Mouse (Mus musculus): ENCODE measurements around the gene Zfp780b. TPM values are rescaled to one million over a fixed set of nuclear protein-coding genes. Genes with fewer than 3 reads are reported as not detected.
"Not testable (repeated sequence)": the region's sequence is repeated elsewhere in the genome, so short reads cannot be mapped to it uniquely, and the experiment has no call there.

Gene Zfp780b
- 2.7 and 3.3 TPM in 2 replicates for polyA plus RNA-seq (2012; rRNA removed)

DNA sequence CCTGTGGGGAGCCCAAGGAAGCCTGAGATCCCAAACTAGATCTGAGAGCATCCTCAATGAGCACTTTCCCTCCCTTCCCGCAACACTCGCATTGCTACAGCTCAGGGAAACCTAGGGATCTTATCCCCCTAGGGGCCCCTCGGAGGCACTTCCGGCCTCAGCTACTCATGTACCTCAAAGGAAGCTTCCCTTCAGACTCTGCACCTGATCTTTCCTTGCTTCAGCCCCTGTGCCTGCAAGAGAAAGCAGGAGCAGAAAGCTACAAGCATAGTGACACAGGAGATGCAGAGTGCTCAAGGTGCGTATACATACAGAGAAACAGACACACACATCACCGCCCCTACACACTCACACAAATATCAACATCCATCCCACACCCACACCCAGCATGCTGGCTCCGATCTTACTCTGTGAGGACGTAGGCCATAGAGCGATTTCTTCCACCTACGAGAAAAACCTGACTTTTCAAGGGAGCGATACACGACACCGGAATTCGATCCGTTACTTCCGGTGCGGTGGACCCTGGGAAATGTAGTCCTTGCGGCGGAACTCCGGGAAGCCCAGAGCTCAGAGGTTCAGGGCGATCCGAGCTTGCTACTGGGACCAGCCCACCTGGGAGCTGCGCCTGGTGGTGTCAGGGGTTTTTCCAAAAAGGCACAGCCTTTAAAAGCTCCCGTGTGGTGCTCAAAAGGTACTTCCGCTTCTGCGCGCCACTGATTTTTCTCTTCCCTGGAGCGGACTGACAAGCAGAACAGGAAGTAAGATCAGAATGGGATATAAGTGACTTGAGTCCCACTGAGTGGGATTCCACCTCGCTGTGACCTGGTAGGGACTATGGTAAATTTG is at the start of gene Zfp780b:
Gene Zfp780b (minus strand): TSS at position 489 of the 846 bp plus-strand sequence.
- peak within 1 kb of the TSS; percentile 80 for H3K27ac ChIP-seq (ENCODE audit: control insufficient read depth, insufficient read depth, low read length)
- peak within 1 kb of the TSS; percentile 62 for H3K4me3 ChIP-seq (ENCODE audit: control insufficient read depth, insufficient read depth, low read length)
- TF ChIP-seq CTCF (IDR thresholded peaks at IDR 0.05; ENCODE audit: borderline replicate concordance, control insufficient read depth, extremely low read depth, insufficient read depth, low read length, poor library complexity) (no peak), POLR2A (IDR thresholded peaks at IDR 0.05; ENCODE audit: control insufficient read depth, extremely low read depth, insufficient read depth, low read length, poor library complexity) (0 out of 2 replicates have a peak, but pooled peaks have one; percentile 27)
- peaks cover 5% of the 10 kb centered on the region; the same call in 1 of the 2 replicates for H3K4me1 ChIP-seq (replicated peaks; ENCODE audit: control insufficient read depth, insufficient read depth, low read length)
- peak; percentile 72 for DNase-seq
- WGBS, result under 1% methylated on average over 29 of the region's 29 CpGs
- H3K36me3 ChIP-seq (ENCODE audit: control insufficient read depth, insufficient read depth, low read length), result no peaks in the 10 kb centered on the region
- no peaks in the 10 kb centered on the region for H3K27me3 ChIP-seq (ENCODE audit: control insufficient read depth, insufficient read depth, low read length)

DNA sequence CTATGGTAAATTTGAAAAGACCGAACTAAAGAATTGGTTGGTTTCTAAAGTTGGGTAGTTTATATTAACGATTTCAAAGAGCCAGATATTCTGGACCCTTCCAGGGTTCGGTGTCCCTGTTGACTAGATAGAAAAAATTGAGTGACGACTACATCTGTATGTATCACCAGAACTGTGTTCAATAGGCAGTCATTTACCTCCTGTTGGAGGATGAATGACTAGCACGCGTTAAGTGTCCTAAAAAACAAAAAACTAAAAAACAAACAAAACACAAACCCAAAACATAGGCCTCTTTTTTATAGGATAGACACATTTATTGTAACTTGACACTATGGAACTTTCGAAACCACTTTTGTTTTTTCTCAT is 35.5 kb upstream of the Zfp780b start:
- TF ChIP-seq POLR2A (IDR thresholded peaks at IDR 0.05; ENCODE audit: control insufficient read depth, extremely low read depth, insufficient read depth, low read length, poor library complexity) (no peak), CTCF (IDR thresholded peaks at IDR 0.05; ENCODE audit: borderline replicate concordance, control insufficient read depth, extremely low read depth, insufficient read depth, low read length, poor library complexity) (no peak)
- DNase-seq, result no peak
- Histone ChIP-seq H3K4me1 (replicated peaks; ENCODE audit: control insufficient read depth, insufficient read depth, low read length) (peaks cover 3% of the 10 kb centered on the region), H3K27me3 (ENCODE audit: control insufficient read depth, insufficient read depth, low read length) (no peaks in the 10 kb centered on the region), H3K27ac (ENCODE audit: control insufficient read depth, insufficient read depth, low read length) (no peak overlapping the region), H3K4me3 (ENCODE audit: control insufficient read depth, insufficient read depth, low read length) (peak overlapping the region; percentile 97), H3K36me3 (ENCODE audit: control insufficient read depth, insufficient read depth, low read length) (no peaks in the 10 kb centered on the region; the same call in 1 of the 2 replicates)
- WGBS, result 26% methylated on average over 7 of the region's 7 CpGs

DNA sequence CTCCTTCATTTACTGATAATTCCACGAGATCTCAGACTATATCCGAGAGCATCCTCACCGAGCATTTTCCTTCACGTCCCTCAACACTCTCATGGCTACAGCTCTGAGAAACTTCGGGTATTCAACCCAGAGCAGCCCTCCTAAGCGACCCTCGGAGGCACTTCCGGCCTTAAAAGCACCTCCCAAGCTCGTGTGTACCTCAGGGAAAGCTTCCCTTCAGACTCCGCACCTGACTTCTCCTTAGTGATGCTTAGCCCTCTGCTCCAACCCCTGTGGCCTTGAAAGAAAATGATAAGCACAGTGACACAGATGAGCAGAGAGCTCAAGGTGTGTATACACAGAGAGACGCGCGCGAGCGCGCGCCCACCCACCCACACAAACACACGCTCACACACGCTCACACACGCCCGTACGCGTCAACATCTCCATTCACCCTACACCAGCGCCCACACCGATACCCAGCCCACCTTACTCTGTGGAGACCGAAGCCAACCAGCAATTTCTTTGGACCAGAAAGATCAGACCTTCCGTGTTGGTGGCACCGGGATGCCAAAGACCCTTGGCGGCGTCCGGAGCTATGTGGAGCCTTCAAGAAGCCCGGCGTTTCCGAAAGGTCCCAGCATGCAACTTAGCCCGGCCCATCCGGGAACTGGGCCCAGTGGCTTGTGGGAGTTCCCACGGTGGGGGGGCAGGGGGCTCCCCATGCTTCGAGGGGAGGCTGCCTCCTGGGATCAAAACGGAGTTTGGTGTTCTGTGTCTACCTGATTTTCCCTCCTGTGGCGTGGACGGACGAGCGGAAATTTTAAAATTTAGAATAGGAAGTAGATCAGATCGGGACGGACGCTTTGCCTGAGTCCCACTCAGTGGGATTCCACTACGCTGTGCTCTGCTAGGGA is 34.8 kb upstream of the Zfp780b start, which contains the start of gene Zfp850:
Gene Zfp850 (minus strand): TSS at position 567 of the 896 bp plus-strand sequence.
- Histone ChIP-seq H3K27ac (ENCODE audit: control insufficient read depth, insufficient read depth, low read length) (peak within 1 kb of the TSS; percentile 55), H3K27me3 (ENCODE audit: control insufficient read depth, insufficient read depth, low read length) (no peaks in the 10 kb centered on the region), H3K36me3 (ENCODE audit: control insufficient read depth, insufficient read depth, low read length) (no peaks in the 10 kb centered on the region; the same call in 1 of the 2 replicates), H3K4me3 (ENCODE audit: control insufficient read depth, insufficient read depth, low read length) (peak within 1 kb of the TSS; percentile 97), H3K4me1 (replicated peaks; ENCODE audit: control insufficient read depth, insufficient read depth, low read length) (peaks cover 3% of the 10 kb centered on the region)
- 0 out of 2 replicates have a peak, but pooled peaks have one; percentile 37 for TF ChIP-seq CTCF (IDR thresholded peaks at IDR 0.05; ENCODE audit: borderline replicate concordance, control insufficient read depth, extremely low read depth, insufficient read depth, low read length, poor library complexity)
- peak; percentile 58; the same call in 1 of the 2 replicates for TF ChIP-seq POLR2A (IDR thresholded peaks at IDR 0.05; ENCODE audit: control insufficient read depth, extremely low read depth, insufficient read depth, low read length, poor library complexity)
- DNase-seq, result peak; percentile 82
- WGBS, result 2% methylated on average over 47 of the region's 47 CpGs

DNA sequence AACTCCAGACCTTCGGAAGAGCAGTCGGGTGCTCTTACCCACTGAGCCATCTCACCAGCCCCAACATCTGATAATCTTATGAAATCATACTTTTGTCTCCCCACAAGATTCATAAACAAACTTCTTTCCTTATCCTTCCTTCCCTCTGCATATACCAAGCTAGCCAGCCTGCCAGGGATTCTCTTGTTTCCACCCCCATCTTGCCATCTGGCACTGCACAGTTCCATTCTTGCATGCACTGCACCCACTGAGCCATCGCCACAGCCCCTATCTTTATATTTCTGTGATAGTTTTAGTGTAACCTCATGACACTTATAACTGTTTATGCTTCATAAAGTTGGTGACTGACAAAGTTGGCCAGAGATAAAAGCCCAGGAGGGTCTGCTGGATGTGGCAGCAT is 31.3 kb upstream of the Zfp780b start:
- TF ChIP-seq CTCF (IDR thresholded peaks at IDR 0.05; ENCODE audit: borderline replicate concordance, control insufficient read depth, extremely low read depth, insufficient read depth, low read length, poor library complexity) (no peak), POLR2A (IDR thresholded peaks at IDR 0.05; ENCODE audit: control insufficient read depth, extremely low read depth, insufficient read depth, low read length, poor library complexity) (no peak)
- H3K27ac ChIP-seq (ENCODE audit: control insufficient read depth, insufficient read depth, low read length), result no peak overlapping the region
- H3K27me3 ChIP-seq (ENCODE audit: control insufficient read depth, insufficient read depth, low read length), result no peaks in the 10 kb centered on the region
- WGBS, result 97% methylated on average over 3 of the region's 3 CpGs
- peaks cover 3% of the 10 kb centered on the region for H3K4me1 ChIP-seq (replicated peaks; ENCODE audit: control insufficient read depth, insufficient read depth, low read length)
- no peak overlapping the region for H3K4me3 ChIP-seq (ENCODE audit: control insufficient read depth, insufficient read depth, low read length)
- H3K36me3 ChIP-seq (ENCODE audit: control insufficient read depth, insufficient read depth, low read length), result peaks cover 13% of the 10 kb centered on the region
- DNase-seq, result no peak

DNA sequence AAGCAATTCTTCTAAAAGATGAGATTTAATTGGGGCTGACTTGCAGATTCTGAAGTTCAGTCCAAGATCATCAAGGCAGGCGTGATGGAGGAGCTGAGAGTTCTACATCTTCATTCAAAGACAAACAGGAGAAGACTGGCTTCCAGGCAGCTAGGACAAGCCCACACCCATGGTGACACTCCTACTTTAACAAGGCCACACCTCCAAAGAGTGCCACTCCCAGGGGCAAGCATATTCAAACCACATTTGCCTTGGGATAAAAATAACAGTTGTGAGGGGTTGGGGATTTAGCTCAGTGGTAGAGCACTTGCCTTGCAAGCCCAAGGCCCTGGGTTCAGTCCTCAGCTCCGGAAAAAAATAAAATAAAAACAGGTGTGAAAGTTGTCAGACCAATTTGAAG is 3.2 kb upstream of the Zfp780b start:
- Histone ChIP-seq H3K36me3 (ENCODE audit: control insufficient read depth, insufficient read depth, low read length) (no peaks in the 10 kb centered on the region), H3K27me3 (ENCODE audit: control insufficient read depth, insufficient read depth, low read length) (no peaks in the 10 kb centered on the region), H3K27ac (ENCODE audit: control insufficient read depth, insufficient read depth, low read length) (no peak overlapping the region), H3K4me3 (ENCODE audit: control insufficient read depth, insufficient read depth, low read length) (no peak overlapping the region), H3K4me1 (replicated peaks; ENCODE audit: control insufficient read depth, insufficient read depth, low read length) (peaks cover 5% of the 10 kb centered on the region; the same call in 1 of the 2 replicates)
- WGBS, result 88% methylated on average over 2 of the region's 2 CpGs
- DNase-seq, result no peak
- no peak for TF ChIP-seq POLR2A (IDR thresholded peaks at IDR 0.05; ENCODE audit: control insufficient read depth, extremely low read depth, insufficient read depth, low read length, poor library complexity)
- no peak for TF ChIP-seq CTCF (IDR thresholded peaks at IDR 0.05; ENCODE audit: borderline replicate concordance, control insufficient read depth, extremely low read depth, insufficient read depth, low read length, poor library complexity)

DNA sequence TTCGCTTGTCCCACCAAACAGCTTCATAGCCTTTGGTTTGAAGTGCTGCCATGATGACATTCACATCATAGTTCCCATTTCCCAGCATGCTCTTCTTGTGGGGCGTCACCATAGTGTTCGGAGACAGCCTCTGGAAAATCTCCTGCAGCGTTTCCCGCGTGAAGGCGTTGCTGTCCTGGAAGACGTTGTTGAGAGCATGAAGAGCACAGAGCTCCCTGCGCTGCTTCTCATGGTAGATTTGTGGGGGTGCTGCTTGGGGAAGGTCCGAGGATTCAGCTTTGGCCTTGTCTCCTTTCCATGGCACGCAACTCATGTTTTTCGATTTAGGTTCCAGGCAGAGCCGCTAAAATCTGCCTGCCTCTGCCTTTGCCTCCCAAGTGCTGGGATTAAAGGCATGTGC is 29.5 kb downstream of the Zfp780b start:
- not testable (repeated sequence) for H3K4me3 ChIP-seq (ENCODE audit: control insufficient read depth, insufficient read depth, low read length); H3K4me1 ChIP-seq (replicated peaks; ENCODE audit: control insufficient read depth, insufficient read depth, low read length); DNase-seq; H3K27ac ChIP-seq (ENCODE audit: control insufficient read depth, insufficient read depth, low read length); H3K36me3 ChIP-seq (ENCODE audit: control insufficient read depth, insufficient read depth, low read length); H3K27me3 ChIP-seq (ENCODE audit: control insufficient read depth, insufficient read depth, low read length)
- WGBS, result 96% methylated on average over 13 of the region's 13 CpGs

DNA sequence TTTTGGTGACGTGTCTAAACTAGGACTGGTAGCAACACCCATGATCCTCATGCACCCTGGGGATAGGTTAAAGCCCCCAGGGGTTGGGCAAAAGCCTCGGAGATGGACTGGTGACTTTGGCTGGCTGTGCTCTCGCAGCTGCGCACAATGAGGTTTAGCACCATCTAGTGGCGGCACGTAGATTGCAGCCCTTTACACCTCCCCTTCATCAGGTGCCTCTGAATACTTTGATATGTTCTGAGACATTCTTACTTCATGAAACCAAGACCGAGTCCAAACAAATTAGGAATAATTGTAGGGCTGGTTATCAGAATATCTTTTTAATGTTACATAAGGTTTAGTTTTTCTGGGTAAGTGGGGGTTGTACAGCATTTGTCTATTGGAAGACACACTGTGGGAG is 37.1 kb downstream of the Zfp780b start:
- peak; percentile 23 for DNase-seq
- not testable (repeated sequence) for H3K4me1 ChIP-seq (replicated peaks; ENCODE audit: control insufficient read depth, insufficient read depth, low read length); H3K27ac ChIP-seq (ENCODE audit: control insufficient read depth, insufficient read depth, low read length); H3K4me3 ChIP-seq (ENCODE audit: control insufficient read depth, insufficient read depth, low read length); H3K27me3 ChIP-seq (ENCODE audit: control insufficient read depth, insufficient read depth, low read length); H3K36me3 ChIP-seq (ENCODE audit: control insufficient read depth, insufficient read depth, low read length)
- 18% methylated on average over 5 of the region's 7 CpGs for WGBS

DNA sequence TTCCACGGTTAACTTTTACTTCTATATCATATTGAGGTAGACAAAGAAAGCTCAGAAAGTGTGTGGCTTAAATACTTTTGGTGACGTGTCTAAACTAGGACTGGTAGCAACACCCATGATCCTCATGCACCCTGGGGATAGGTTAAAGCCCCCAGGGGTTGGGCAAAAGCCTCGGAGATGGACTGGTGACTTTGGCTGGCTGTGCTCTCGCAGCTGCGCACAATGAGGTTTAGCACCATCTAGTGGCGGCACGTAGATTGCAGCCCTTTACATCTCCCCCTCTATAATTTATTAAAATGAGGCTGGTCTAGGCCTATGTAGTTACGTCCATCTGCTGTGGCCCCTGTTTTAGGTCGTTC is 45.2 kb downstream of the Zfp780b start:
- not testable (repeated sequence) for H3K4me3 ChIP-seq (ENCODE audit: control insufficient read depth, insufficient read depth, low read length); H3K27me3 ChIP-seq (ENCODE audit: control insufficient read depth, insufficient read depth, low read length); H3K27ac ChIP-seq (ENCODE audit: control insufficient read depth, insufficient read depth, low read length); H3K36me3 ChIP-seq (ENCODE audit: control insufficient read depth, insufficient read depth, low read length); H3K4me1 ChIP-seq (replicated peaks; ENCODE audit: control insufficient read depth, insufficient read depth, low read length); DNase-seq
- 14% methylated on average over 1 of the region's 9 CpGs for WGBS

Measured in thymus, adult 2 months (tissue).